In genomic region chr11:52106037-52106436, GRCm38 (mm10) we compare ENCODE assay signal across 26 mouse cellular contexts. TPM values are rescaled to one million over a fixed set of nuclear protein-coding genes. Genes with fewer than 3 reads are reported as not detected.
A peak's percentile ranks its signal among the peaks of the same experiment; 100 is the strongest.
DNase-seq lines count a peak whose midpoint lies in the region; ATAC-seq and TF ChIP-seq lines count a peak whose summit lies in the region.
"Had no signal": no experiment of that assay in that cellular context is flagged by ENCODE, and none has a peak within 500 bp of the region (broad histone marks: within the 10 kb centered on the region; RNA-seq: fewer than 3 reads in every experiment).

No protein-coding gene starts in this region.

- no peaks in the 10 kb centered on the region; the same call in 1 of the 2 replicates for H3K36me3 ChIP-seq in heart, embryonic 13.5 days
- H3K36me3 ChIP-seq in heart, postnatal 0 days (replicated peaks; ENCODE audit: control insufficient read depth, insufficient read depth, low read length) = no peaks in the 10 kb centered on the region
- peaks cover 4% of the 10 kb centered on the region; the same call in 1 of the 2 replicates for H3K36me3 ChIP-seq in heart, embryonic 10.5 days
- peaks cover 12% of the 10 kb centered on the region for H3K36me3 ChIP-seq in liver, embryonic 12.5 days
- 0 out of 2 replicates have a peak, but pooled peaks cover 2% of the 10 kb centered on the region for H3K36me3 ChIP-seq in liver, postnatal 0 days (replicated peaks; ENCODE audit: insufficient read depth, low read length)
- H3K36me3 ChIP-seq: hindbrain, embryonic 15.5 days had no signal

- no peak for TF ChIP-seq EP300 in heart, postnatal 0 days (IDR thresholded peaks at IDR 0.05; ENCODE audit: low read depth)
- no peak for TF ChIP-seq EP300 in liver, postnatal 0 days (IDR thresholded peaks at IDR 0.05; ENCODE audit: low read depth)

- DNase-seq in gastrocnemius, adult 2 months = no peak
- DNase-seq in gastrocnemius, adult 18-20 months (ENCODE audit: low spot score) = no peak
- DNase-seq in heart, postnatal 25 days (ENCODE audit: low spot score) = no peak
- DNase-seq in heart, postnatal 0 days (ENCODE audit: low spot score) = no peak
- no peak for DNase-seq in heart, embryonic 10.5 days (ENCODE audit: low spot score)
- DNase-seq in liver, postnatal 0 days = no peak
- DNase-seq: adrenal gland, adult 8-10 months; adrenal gland, postnatal 36 days; B cell, adult 2 months; cerebellum, adult 2 months; cerebellum, postnatal 10 days; forebrain, postnatal 0 days; gastrocnemius, postnatal 36 days; heart, postnatal 14 days had no signal

- no peaks in the 10 kb centered on the region for H3K27me3 ChIP-seq in heart, embryonic 13.5 days (replicated peaks)
- H3K27me3 ChIP-seq in heart, postnatal 0 days (ENCODE audit: control insufficient read depth, insufficient read depth, low read length) = no peaks in the 10 kb centered on the region
- no peaks in the 10 kb centered on the region for H3K27me3 ChIP-seq in heart, embryonic 10.5 days (ENCODE audit: insufficient read depth, poor library complexity, severe bottlenecking)
- no peaks in the 10 kb centered on the region for H3K27me3 ChIP-seq in liver, embryonic 12.5 days (replicated peaks)
- H3K27me3 ChIP-seq in liver, postnatal 0 days (ENCODE audit: insufficient read depth, low read length) = no peaks in the 10 kb centered on the region
- H3K27me3 ChIP-seq: forebrain, embryonic 13.5 days; hindbrain, embryonic 15.5 days had no signal

- H3K4me3 ChIP-seq in gastrocnemius, adult 2 months = no peak overlapping the region
- H3K4me3 ChIP-seq in heart, embryonic 13.5 days = no peak overlapping the region
- no peak overlapping the region for H3K4me3 ChIP-seq in heart, postnatal 0 days (ENCODE audit: low read depth, low read length)
- no peak overlapping the region for H3K4me3 ChIP-seq in heart, embryonic 10.5 days
- no peak overlapping the region for H3K4me3 ChIP-seq in liver, embryonic 12.5 days
- no peak overlapping the region for H3K4me3 ChIP-seq in liver, postnatal 0 days (ENCODE audit: low read depth, low read length)
- H3K4me3 ChIP-seq: embryonic facial prominence, embryonic 10.5 days; forebrain, embryonic 13.5 days; hindbrain, embryonic 15.5 days had no signal

- H3K4me1 ChIP-seq in heart, embryonic 13.5 days = peaks cover 60% of the 10 kb centered on the region
- H3K4me1 ChIP-seq in heart, postnatal 0 days (ENCODE audit: control insufficient read depth, insufficient read depth) = peaks cover 50% of the 10 kb centered on the region
- peaks cover 28% of the 10 kb centered on the region for H3K4me1 ChIP-seq in heart, embryonic 10.5 days
- H3K4me1 ChIP-seq in liver, embryonic 12.5 days = peaks cover 80% of the 10 kb centered on the region
- H3K4me1 ChIP-seq in liver, postnatal 0 days (ENCODE audit: insufficient read depth) = peaks cover 40% of the 10 kb centered on the region

- TF ChIP-seq CTCF in gastrocnemius, adult 2 months (IDR thresholded peaks at IDR 0.05) = no peak
- no peak for TF ChIP-seq CTCF in heart, postnatal 0 days (IDR thresholded peaks at IDR 0.05; ENCODE audit: low read depth)
- no peak for TF ChIP-seq CTCF in liver, postnatal 0 days (IDR thresholded peaks at IDR 0.05; ENCODE audit: low read depth)

- 88% methylated on average over 2 of the region's 2 CpGs for WGBS in heart, embryonic 13.5 days
- 72% methylated on average over 2 of the region's 2 CpGs for WGBS in heart, postnatal 0 days
- WGBS in heart, embryonic 10.5 days = 86% methylated on average over 2 of the region's 2 CpGs
- 68% methylated on average over 2 of the region's 2 CpGs for WGBS in liver, embryonic 12.5 days (ENCODE audit: insufficient replicate concordance)
- 84% methylated on average over 2 of the region's 2 CpGs for WGBS in liver, postnatal 0 days (ENCODE audit: insufficient replicate concordance)

- H3K9me3 ChIP-seq in heart, embryonic 13.5 days = no peaks in the 10 kb centered on the region
- H3K9me3 ChIP-seq in heart, postnatal 0 days (replicated peaks; ENCODE audit: control insufficient read depth, low read length) = no peaks in the 10 kb centered on the region
- no peaks in the 10 kb centered on the region for H3K9me3 ChIP-seq in heart, embryonic 10.5 days
- no peaks in the 10 kb centered on the region for H3K9me3 ChIP-seq in liver, embryonic 12.5 days (replicated peaks)
- H3K9me3 ChIP-seq in liver, postnatal 0 days (ENCODE audit: low read length) = no peaks in the 10 kb centered on the region
- H3K9me3 ChIP-seq: embryonic facial prominence, embryonic 10.5 days; forebrain, embryonic 13.5 days; G1E; hindbrain, embryonic 15.5 days had no signal

- ATAC-seq in heart, embryonic 13.5 days (ENCODE audit: extremely low read depth, insufficient number of reproducible peaks, low FRiP score, low TSS enrichment) = no peak
- no peak for ATAC-seq in heart, postnatal 0 days (ENCODE audit: insufficient read depth, low read depth)
- no peak for ATAC-seq in liver, embryonic 12.5 days
- ATAC-seq in liver, postnatal 0 days = no peak
- ATAC-seq: CD4-positive, CD25-positive, alpha-beta regulatory T cell, adult 4 months; forebrain, embryonic 13.5 days; forebrain, postnatal 0 days; inflammation-experienced regulatory T-cells, adult 6 months; intestine, postnatal 0 days had no signal

- peak overlapping the region; percentile 20 for H3K4me2 ChIP-seq in heart, embryonic 13.5 days
- peak overlapping the region; percentile 31; the same call in 1 of the 2 replicates for H3K4me2 ChIP-seq in heart, postnatal 0 days (ENCODE audit: low read depth, low read length)
- H3K4me2 ChIP-seq in liver, embryonic 12.5 days = no peak overlapping the region
- H3K4me2 ChIP-seq in liver, postnatal 0 days (ENCODE audit: low read depth, low read length) = no peak overlapping the region
- H3K4me2 ChIP-seq: forebrain, embryonic 13.5 days; hindbrain, embryonic 15.5 days had no signal

- peak overlapping the region; percentile 29 for H3K9ac ChIP-seq in heart, embryonic 13.5 days
- H3K9ac ChIP-seq in heart, postnatal 0 days (replicated peaks; ENCODE audit: low read depth, low read length) = no peak overlapping the region
- no peak overlapping the region for H3K9ac ChIP-seq in liver, embryonic 12.5 days
- H3K9ac ChIP-seq in liver, postnatal 0 days (replicated peaks) = no peak overlapping the region
- H3K9ac ChIP-seq: forebrain, embryonic 13.5 days; forebrain, postnatal 0 days; hindbrain, embryonic 15.5 days had no signal

- intact Hi-C loops in gastrocnemius, adult 2 months (cut with DNase I) = loop anchor here (10.0 kb wide), 1 partner anchor 291 kb away; no protein-coding TSS in a partner anchor
- intact Hi-C loops in heart, postnatal 25 days (cut with DNase I) = loop anchor here (10.0 kb wide), 1 partner anchor 511 kb away; no protein-coding TSS in a partner anchor

- peak overlapping the region; percentile 9 for H3K27ac ChIP-seq in gastrocnemius, adult 2 months
- H3K27ac ChIP-seq in heart, embryonic 13.5 days (replicated peaks) = peak overlapping the region; percentile 61
- H3K27ac ChIP-seq in heart, postnatal 0 days (ENCODE audit: low read depth) = peak overlapping the region; percentile 71
- H3K27ac ChIP-seq in heart, embryonic 10.5 days = no peak overlapping the region
- H3K27ac ChIP-seq in liver, embryonic 12.5 days = 0 out of 2 replicates have a peak overlapping the region, but pooled peaks have one; percentile 20
- no peak overlapping the region for H3K27ac ChIP-seq in liver, postnatal 0 days (ENCODE audit: low read depth)
- H3K27ac ChIP-seq: embryonic facial prominence, embryonic 10.5 days; forebrain, embryonic 13.5 days; hindbrain, embryonic 15.5 days had no signal

RNA-seq across cellular contexts. Expression of gene Ppp2ca, which starts 7.6 kb away (rescaled TPM):
- total RNA-seq in gastrocnemius, adult 2 months (2021) = 10 to 100 TPM; 43.2 to 54.0 TPM
- 10 to 100 TPM; 38.8 to 50.3 TPM for total RNA-seq in gastrocnemius, adult 18-20 months (2021)
- polyA plus RNA-seq in heart, embryonic 13.5 days (2015; fragmentation: Nextera tagmentation; extraction: Ambion mirVana) = 64.2 and 68.9 TPM in 2 replicates
- 10 to 100 TPM; 50.8 to 55.6 TPM for total RNA-seq in heart, postnatal 25 days (2021)
- 68.0 and 77.5 TPM in 2 replicates for total RNA-seq in heart, postnatal 0 days (2014; rRNA removed; ENCODE audit: low replicate concordance)
- polyA plus RNA-seq in heart, postnatal 0 days (2015; fragmentation: Nextera tagmentation; extraction: Ambion mirVana) = 48.8 and 53.3 TPM in 2 replicates
- 66.2 and 91.4 TPM in 2 replicates for polyA plus RNA-seq in heart, embryonic 10.5 days (2016; fragmentation: Nextera tagmentation; extraction: Ambion mirVana)
- 59.1 and 60.2 TPM in 2 replicates for polyA plus RNA-seq in liver, embryonic 12.5 days (2016; fragmentation: Nextera tagmentation; extraction: Ambion mirVana)
- 23.2 and 24.3 TPM in 2 replicates for polyA plus RNA-seq in liver, postnatal 0 days (2015; fragmentation: Nextera tagmentation; extraction: Ambion mirVana)

RNA-seq across cellular contexts. Expression of gene Olfr1373, which starts 39.3 kb away (rescaled TPM):
- total RNA-seq in gastrocnemius, adult 2 months (2021) = not detected
- total RNA-seq in gastrocnemius, adult 18-20 months (2021) = not detected
- not detected in 2 replicates for polyA plus RNA-seq in heart, embryonic 13.5 days (2015; fragmentation: Nextera tagmentation; extraction: Ambion mirVana)
- not detected for total RNA-seq in heart, postnatal 25 days (2021)
- not detected in 2 replicates for total RNA-seq in heart, postnatal 0 days (2014; rRNA removed; ENCODE audit: low replicate concordance)
- polyA plus RNA-seq in heart, postnatal 0 days (2015; fragmentation: Nextera tagmentation; extraction: Ambion mirVana) = not detected in 2 replicates
- not detected in 2 replicates for polyA plus RNA-seq in heart, embryonic 10.5 days (2016; fragmentation: Nextera tagmentation; extraction: Ambion mirVana)
- polyA plus RNA-seq in liver, embryonic 12.5 days (2016; fragmentation: Nextera tagmentation; extraction: Ambion mirVana) = not detected in 2 replicates
- polyA plus RNA-seq in liver, postnatal 0 days (2015; fragmentation: Nextera tagmentation; extraction: Ambion mirVana) = not detected in 2 replicates
- total RNA-seq: adrenal gland, adult 8-10 months; adrenal gland, postnatal 36 days; forebrain, postnatal 0 days; G1E; gastrocnemius, adult 8-10 months; gastrocnemius, postnatal 36 days; heart, postnatal 14 days had no signal
- polyA plus RNA-seq: CD4-positive, CD25-positive, alpha-beta regulatory T cell, adult 4 months; cerebellum, adult 2 months; embryonic facial prominence, embryonic 10.5 days; embryonic facial prominence, embryonic 14.5 days; forebrain, embryonic 13.5 days; forebrain, postnatal 0 days; G1E; hindbrain, embryonic 11.5 days; hindbrain, embryonic 15.5 days; inflammation-experienced regulatory T-cells, adult 6 months; intestine, postnatal 0 days had no signal

Comparison
In these comparisons a context has a peak if more than half of its experiments do, and no peak if none do; other contexts are left out.
1. H3K27ac ChIP-seq: peak in gastrocnemius, adult 2 months (single experiment), heart, embryonic 13.5 days (single experiment), heart, postnatal 0 days (single experiment) and liver, embryonic 12.5 days (single experiment); none in heart, embryonic 10.5 days (single experiment) and liver, postnatal 0 days (single experiment).
2. H3K4me2 ChIP-seq: peak in heart, embryonic 13.5 days (single experiment) and heart, postnatal 0 days (single experiment); none in liver, embryonic 12.5 days (single experiment) and liver, postnatal 0 days (single experiment).